Mouse (Mus musculus) E14TG2a.4 (cell line): ENCODE measurements around the gene Sestd1.

ENCODE experiments used
- CTCF ChIP-seq: conservative IDR thresholded peaks from 2 replicates; pipeline ENCODE4 v1.5.1; 2014; ENCODE audit warnings: low read length
- POU5F1 ChIP-seq: IDR thresholded peaks from 2 replicates; pipeline ENCODE4 v1.6.1; 2014; ENCODE audit warnings: low read length, borderline replicate concordance

DNA sequence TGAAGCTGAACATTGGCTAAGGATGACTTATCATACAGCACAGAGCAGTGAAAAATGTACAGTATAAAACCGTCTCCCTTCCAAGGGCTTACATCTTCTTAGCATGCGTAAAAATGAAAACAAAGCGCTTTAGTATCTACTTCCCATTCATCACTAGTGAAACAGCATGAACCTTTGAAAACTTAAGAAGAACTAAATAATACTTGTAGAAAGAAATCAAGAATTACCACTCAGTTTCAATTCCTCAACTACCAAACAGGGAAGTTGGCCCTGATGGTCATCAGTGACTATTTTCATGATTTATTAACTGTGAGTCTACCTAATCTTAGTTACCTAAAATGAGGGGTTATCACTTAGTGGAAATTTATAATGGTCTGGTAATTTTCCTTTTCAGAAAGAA is 41.8 kb downstream of the Sestd1 start:
- TF ChIP-seq CTCF (no peak), POU5F1 (no peak)
